Mouse (Mus musculus): ENCODE data around the gene Lcmt1.

The Lcmt1 gene

GRCm38 (mm10) chr7:123452551-123452950 is 83.0 kb downstream of the Lcmt1 start:
- in situ Hi-C loops (cut with MboI; ENCODE audit: low sequenced_read_pairs), result loop anchor here (25.0 kb wide), 1 partner anchor 440 kb away; no protein-coding TSS in a partner anchor

- in situ Hi-C loops (cut with MboI; ENCODE audit: low sequenced_read_pairs), result loop anchor here (25.0 kb wide), 1 partner anchor 441 kb away; no protein-coding TSS in a partner anchor
Observed at GRCm38 (mm10) chr7:123453066-123453465, 83.5 kb downstream of the Lcmt1 start.

- in situ Hi-C loops (cut with MboI; ENCODE audit: low sequenced_read_pairs), result loop anchor here (25.0 kb wide), 1 partner anchor 443 kb away; no protein-coding TSS in a partner anchor
Observed at GRCm38 (mm10) chr7:123455088-123455487, 85.5 kb downstream of the Lcmt1 start.

GRCm38 (mm10) chr7:123458309-123458708 is 88.7 kb downstream of the Lcmt1 start:
- in situ Hi-C loops (cut with MboI; ENCODE audit: low sequenced_read_pairs), result loop anchor here (25.0 kb wide), 1 partner anchor 446 kb away; no protein-coding TSS in a partner anchor

- in situ Hi-C loops (cut with MboI; ENCODE audit: low sequenced_read_pairs), result loop anchor here (25.0 kb wide), 1 partner anchor 447 kb away; no protein-coding TSS in a partner anchor
Observed at GRCm38 (mm10) chr7:123459247-123459646, 89.7 kb downstream of the Lcmt1 start.

- in situ Hi-C loops (cut with MboI; ENCODE audit: low sequenced_read_pairs), result loop anchor here (5.0 to 25.0 kb wide), 2 partner anchors 254 to 449 kb away; no protein-coding TSS in a partner anchor
Observed at GRCm38 (mm10) chr7:123461316-123461715, 91.7 kb downstream of the Lcmt1 start.

GRCm38 (mm10) chr7:123462070-123462501 is 92.5 kb downstream of the Lcmt1 start, which contains the start of gene Aqp8:
Aqp8 (plus strand) TSS chr7:123462291.
- in situ Hi-C loops (cut with MboI; ENCODE audit: low sequenced_read_pairs), result loop anchor here (5.0 to 25.0 kb wide), 2 partner anchors 255 to 450 kb away; no protein-coding TSS in a partner anchor

GRCm38 (mm10) chr7:123463569-123463968 is 94.0 kb downstream of the Lcmt1 start:
- in situ Hi-C loops (cut with MboI; ENCODE audit: low sequenced_read_pairs), result loop anchor here (5.0 to 25.0 kb wide), 2 partner anchors 256 to 451 kb away; no protein-coding TSS in a partner anchor

- in situ Hi-C loops (cut with MboI; ENCODE audit: low sequenced_read_pairs), result loop anchor here (25.0 kb wide), 1 partner anchor 454 kb away; no protein-coding TSS in a partner anchor
Observed at GRCm38 (mm10) chr7:123465692-123466387, 96.3 kb downstream of the Lcmt1 start.

- in situ Hi-C loops (cut with MboI; ENCODE audit: low sequenced_read_pairs), result loop anchor here (25.0 kb wide), 1 partner anchor 456 kb away; no protein-coding TSS in a partner anchor
Observed at GRCm38 (mm10) chr7:123467961-123468360, 98.4 kb downstream of the Lcmt1 start.
